Mouse (Mus musculus): Measurements from ENCODE around the gene Acot8. TPM values are rescaled to one million over a fixed set of nuclear protein-coding genes. Genes with fewer than 3 reads are reported as not detected.

The Acot8 gene
- polyA plus RNA-seq, 1 experiment from 2014 or later, result 25.0 TPM

DNA sequence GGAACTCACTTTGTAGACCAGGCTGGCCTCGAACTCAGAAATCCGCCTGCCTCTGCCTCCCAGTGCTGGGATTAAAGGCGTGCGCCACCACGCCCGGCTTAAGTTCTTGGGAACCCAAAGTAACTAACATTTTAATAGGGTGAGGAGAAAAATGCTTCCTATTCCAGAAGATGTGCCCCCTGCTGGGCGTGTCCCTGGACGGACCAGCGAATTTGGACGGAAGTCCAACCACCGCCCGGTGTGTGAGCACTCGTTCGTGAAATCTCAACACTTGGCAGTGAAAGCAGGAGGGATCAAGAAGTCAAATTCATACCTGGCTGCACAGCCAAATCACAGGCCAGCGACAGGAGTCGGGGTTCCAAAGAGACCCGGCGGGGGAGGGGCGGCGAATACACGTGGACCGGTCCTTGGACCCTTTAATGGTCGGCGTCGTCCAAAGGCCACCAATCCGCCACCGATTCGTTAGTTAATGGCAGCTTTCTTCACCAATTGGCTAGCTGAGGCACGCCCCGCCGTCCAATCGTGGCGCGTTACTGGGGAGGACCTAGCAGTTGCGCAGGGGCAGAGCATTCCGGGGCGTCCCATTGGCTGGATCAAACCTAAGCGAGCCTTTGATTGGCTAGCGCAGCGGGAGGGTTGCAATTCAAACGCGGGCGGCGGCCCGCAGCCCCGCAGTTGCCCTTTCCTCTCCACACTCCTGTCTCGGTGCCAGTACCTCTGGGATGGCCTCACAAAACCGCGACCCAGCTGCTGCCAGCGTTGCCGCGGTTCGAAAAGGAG, 35.2 kb downstream of the Acot8 start, which contains the start of gene Ube2c:
Gene Ube2c, plus strand, starts transcription at position 641 of the 780 bp plus-strand sequence.
- Histone ChIP-seq H3K9ac (replicated peaks) (peak within 1 kb of the TSS; percentile 95), H3K36me3 (replicated peaks; ENCODE audit: insufficient read depth, low read length) (peaks cover 55% of the 10 kb centered on the region), H3K27ac (ENCODE audit: low read depth) (peak within 1 kb of the TSS; percentile 80), H3K4me2 (ENCODE audit: low read depth, low read length) (peak within 1 kb of the TSS; percentile 94), H3K4me1 (ENCODE audit: insufficient read depth) (peaks cover 27% of the 10 kb centered on the region), H3K9me3 (ENCODE audit: low read length) (no peaks in the 10 kb centered on the region), H3K4me3 (ENCODE audit: low read depth, low read length) (peak within 1 kb of the TSS; percentile 88), H3K27me3 (ENCODE audit: insufficient read depth, low read length) (no peaks in the 10 kb centered on the region)
- ATAC-seq, result peak; percentile 98
- whole genome bisulfite sequencing (ENCODE audit: insufficient replicate concordance), result under 1% methylated on average over 51 of the region's 53 CpGs
- peak; percentile 46 for TF ChIP-seq CTCF (IDR thresholded peaks at IDR 0.05; ENCODE audit: low read depth)
- peak; percentile 70; the same call in 1 of the 2 replicates for TF ChIP-seq EP300 (IDR thresholded peaks at IDR 0.05; ENCODE audit: low read depth)
- DNase-seq, result peak; percentile 98

- WGBS (ENCODE audit: insufficient replicate concordance), result 87% methylated on average over 15 of the region's 15 CpGs
- Histone ChIP-seq H3K9ac (replicated peaks) (no peak overlapping the region), H3K4me1 (ENCODE audit: insufficient read depth) (peaks cover 24% of the 10 kb centered on the region), H3K9me3 (ENCODE audit: low read length) (no peaks in the 10 kb centered on the region), H3K36me3 (replicated peaks; ENCODE audit: insufficient read depth, low read length) (peaks cover 54% of the 10 kb centered on the region), H3K27me3 (ENCODE audit: insufficient read depth, low read length) (no peaks in the 10 kb centered on the region), H3K27ac (ENCODE audit: low read depth) (0 out of 2 replicates have a peak overlapping the region, but pooled peaks have one; percentile 17), H3K4me3 (ENCODE audit: low read depth, low read length) (no peak overlapping the region), H3K4me2 (ENCODE audit: low read depth, low read length) (no peak overlapping the region)
- TF ChIP-seq CTCF (IDR thresholded peaks at IDR 0.05; ENCODE audit: low read depth), result no peak
- no peak for TF ChIP-seq EP300 (IDR thresholded peaks at IDR 0.05; ENCODE audit: low read depth)
- ATAC-seq (no peak), DNase-seq (no peak)
Measured at GRCm38 (mm10) chr2:164767812-164768540, 36.7 kb downstream of the Acot8 start.

DNA sequence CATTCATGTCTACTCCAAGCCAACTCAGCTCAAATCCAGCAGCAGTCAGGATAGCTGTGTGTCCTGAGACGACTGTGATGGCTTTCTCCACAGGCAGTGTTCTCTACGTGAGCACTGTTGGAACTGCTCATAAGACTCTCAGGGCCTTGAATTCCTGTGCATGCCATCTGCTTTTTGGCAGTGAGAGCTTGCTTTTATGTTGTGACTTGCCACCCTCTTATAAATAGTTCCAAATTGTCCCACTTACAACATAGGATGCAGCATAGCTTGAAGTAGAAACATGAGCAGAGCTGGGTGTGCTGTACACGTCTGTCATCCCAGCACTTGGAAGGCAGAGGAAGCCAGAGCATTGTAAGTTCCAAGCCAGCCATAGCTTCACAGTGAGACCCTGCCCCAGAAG, 38.8 kb downstream of the Acot8 start:
- 83% methylated on average over 3 of the region's 3 CpGs for WGBS (ENCODE audit: insufficient replicate concordance)
- no peak for ATAC-seq
- Histone ChIP-seq H3K4me3 (ENCODE audit: low read depth, low read length) (no peak overlapping the region), H3K27ac (ENCODE audit: low read depth) (0 out of 2 replicates have a peak overlapping the region, but pooled peaks have one; percentile 12), H3K27me3 (ENCODE audit: insufficient read depth, low read length) (no peaks in the 10 kb centered on the region), H3K4me1 (ENCODE audit: insufficient read depth) (peaks cover 30% of the 10 kb centered on the region), H3K9ac (replicated peaks) (no peak overlapping the region), H3K9me3 (ENCODE audit: low read length) (no peaks in the 10 kb centered on the region), H3K36me3 (replicated peaks; ENCODE audit: insufficient read depth, low read length) (peaks cover 58% of the 10 kb centered on the region), H3K4me2 (ENCODE audit: low read depth, low read length) (no peak overlapping the region)
- DNase-seq, result no peak
- no peak for TF ChIP-seq EP300 (IDR thresholded peaks at IDR 0.05; ENCODE audit: low read depth)
- TF ChIP-seq CTCF (IDR thresholded peaks at IDR 0.05; ENCODE audit: low read depth), result no peak

DNA sequence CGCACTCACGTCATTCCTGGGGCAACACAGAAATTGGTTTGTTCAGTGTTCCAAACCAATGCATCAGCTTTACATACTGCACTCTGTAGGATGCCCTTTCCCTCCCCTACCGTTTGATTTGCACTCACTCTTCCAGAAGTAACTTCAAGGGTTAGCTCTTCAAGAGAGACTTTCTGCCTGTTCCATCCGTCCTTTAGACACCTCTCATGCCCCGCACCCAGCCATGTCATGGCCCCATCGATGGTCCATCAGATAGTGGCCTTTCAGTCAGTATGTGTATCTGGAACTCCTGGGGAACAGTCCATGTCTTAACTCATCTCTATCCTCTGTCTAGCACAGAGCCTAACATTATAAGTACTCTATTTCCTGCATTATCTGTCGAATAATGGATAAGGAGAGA, 42.1 kb downstream of the Acot8 start:
- H3K4me3 ChIP-seq (ENCODE audit: low read depth, low read length), result no peak overlapping the region
- H3K36me3 ChIP-seq (replicated peaks; ENCODE audit: insufficient read depth, low read length), result peaks cover 78% of the 10 kb centered on the region
- 79% methylated on average over 7 of the region's 7 CpGs for WGBS (ENCODE audit: insufficient replicate concordance)
- H3K27me3 ChIP-seq (ENCODE audit: insufficient read depth, low read length), result no peaks in the 10 kb centered on the region
- H3K9me3 ChIP-seq (ENCODE audit: low read length), result no peaks in the 10 kb centered on the region
- DNase-seq (no peak), ATAC-seq (no peak)
- peak overlapping the region; percentile 2; the same call in 1 of the 2 replicates for H3K4me2 ChIP-seq (ENCODE audit: low read depth, low read length)
- H3K4me1 ChIP-seq (ENCODE audit: insufficient read depth), result peaks cover 47% of the 10 kb centered on the region
- H3K27ac ChIP-seq (ENCODE audit: low read depth), result peak overlapping the region; percentile 73
- H3K9ac ChIP-seq (replicated peaks), result no peak overlapping the region
- TF ChIP-seq EP300 (IDR thresholded peaks at IDR 0.05; ENCODE audit: low read depth), result no peak
- no peak for TF ChIP-seq CTCF (IDR thresholded peaks at IDR 0.05; ENCODE audit: low read depth)

DNA sequence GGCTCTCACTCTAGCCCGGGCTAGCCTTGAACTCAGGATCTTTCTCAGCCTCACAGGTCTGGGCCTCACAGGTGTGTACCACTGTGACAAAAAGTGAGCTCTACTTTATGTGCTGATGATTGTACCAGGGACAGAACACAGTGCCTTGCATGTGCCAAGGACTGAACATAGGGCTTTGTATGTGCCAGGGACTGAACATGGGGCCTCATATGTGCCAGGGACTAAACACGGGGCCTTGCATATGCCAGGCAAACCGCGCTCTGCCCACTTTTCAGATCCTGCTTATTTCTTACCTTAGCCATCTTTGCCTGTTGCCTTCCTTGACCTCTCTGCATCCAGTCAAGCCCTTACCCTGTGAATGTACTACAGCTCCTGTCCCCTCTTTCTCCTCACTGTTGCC, 42.7 kb downstream of the Acot8 start:
- H3K4me3 ChIP-seq (ENCODE audit: low read depth, low read length), result no peak overlapping the region
- DNase-seq (no peak), ATAC-seq (peak; percentile 1; the same call in 1 of the 2 replicates)
- no peak overlapping the region for H3K4me2 ChIP-seq (ENCODE audit: low read depth, low read length)
- H3K4me1 ChIP-seq (ENCODE audit: insufficient read depth), result peaks cover 47% of the 10 kb centered on the region
- H3K27ac ChIP-seq (ENCODE audit: low read depth), result peak overlapping the region; percentile 73
- peaks cover 80% of the 10 kb centered on the region for H3K36me3 ChIP-seq (replicated peaks; ENCODE audit: insufficient read depth, low read length)
- peak overlapping the region; percentile 55 for H3K9ac ChIP-seq (replicated peaks)
- TF ChIP-seq CTCF (IDR thresholded peaks at IDR 0.05; ENCODE audit: low read depth) (no peak), EP300 (IDR thresholded peaks at IDR 0.05; ENCODE audit: low read depth) (no peak)
- H3K27me3 ChIP-seq (ENCODE audit: insufficient read depth, low read length), result no peaks in the 10 kb centered on the region
- 88% methylated on average over 4 of the region's 4 CpGs for WGBS (ENCODE audit: insufficient replicate concordance)
- H3K9me3 ChIP-seq (ENCODE audit: low read length), result no peaks in the 10 kb centered on the region

- Histone ChIP-seq H3K4me1 (ENCODE audit: insufficient read depth) (peaks cover 47% of the 10 kb centered on the region), H3K36me3 (replicated peaks; ENCODE audit: insufficient read depth, low read length) (peaks cover 80% of the 10 kb centered on the region), H3K27me3 (ENCODE audit: insufficient read depth, low read length) (no peaks in the 10 kb centered on the region), H3K4me2 (ENCODE audit: low read depth, low read length) (no peak overlapping the region), H3K9ac (replicated peaks) (peak overlapping the region; percentile 55), H3K27ac (ENCODE audit: low read depth) (peak overlapping the region; percentile 73), H3K9me3 (ENCODE audit: low read length) (no peaks in the 10 kb centered on the region), H3K4me3 (ENCODE audit: low read depth, low read length) (no peak overlapping the region)
- DNase-seq, result peak; percentile 60
- WGBS (ENCODE audit: insufficient replicate concordance), result 67% methylated on average over 2 of the region's 2 CpGs
- peak; percentile 91 for ATAC-seq
- TF ChIP-seq CTCF (IDR thresholded peaks at IDR 0.05; ENCODE audit: low read depth) (no peak), EP300 (IDR thresholded peaks at IDR 0.05; ENCODE audit: low read depth) (peak; percentile 96)
Measured at GRCm38 (mm10) chr2:164761502-164761901, 43.2 kb downstream of the Acot8 start.

All from liver, postnatal 0 days (tissue).